Mouse (Mus musculus): ENCODE results near the gene Slpi. TPM values are rescaled to one million over a fixed set of nuclear protein-coding genes. Genes with fewer than 3 reads are reported as not detected.

Slpi gene
- total and polyA plus RNA-seq, 3 experiments = not detected

GRCm38 (mm10) chr2:164414167-164414566, 25.3 kb upstream of the Slpi start:
- no peaks in the 10 kb centered on the region for H3K36me3 ChIP-seq (ENCODE audit: control insufficient read depth in 1 of 2, insufficient read depth in 2 of 2, low read length in 2 of 2)
- no peak overlapping the region for H3K27ac ChIP-seq (ENCODE audit: control insufficient read depth, low read depth, low read length)
- no peaks in the 10 kb centered on the region for H3K9me3 ChIP-seq (replicated peaks; ENCODE audit: insufficient read depth, low read length)
- DNase-seq (ENCODE audit: low read depth, low spot score) = no peak
- peaks cover 0 to under 1% of the 10 kb centered on the region in 2 experiments; a peak in 1 of 4 replicates for H3K4me1 ChIP-seq (ENCODE audit: control insufficient read depth in 1 of 2, insufficient read depth in 2 of 2, low read length in 2 of 2)
- no peak overlapping the region for H3K9ac ChIP-seq (ENCODE audit: control insufficient read depth, low read depth, low read length, poor library complexity, severe bottlenecking)
- TF ChIP-seq TBP (IDR thresholded peaks at IDR 0.05; ENCODE audit: low read depth, low read length) (no peak), TAL1 (IDR thresholded peaks at IDR 0.05; ENCODE audit: low read length) (no peak), UBTF (IDR thresholded peaks at IDR 0.05; ENCODE audit: borderline replicate concordance, insufficient read depth, low read depth, low read length) (no peak), MAZ (IDR thresholded peaks at IDR 0.05; ENCODE audit: low read depth, low read length) (no peak), USF2 (IDR thresholded peaks at IDR 0.05; ENCODE audit: borderline replicate concordance in 1 of 2, insufficient read depth in 1 of 2, low read depth in 1 of 2, low read length in 2 of 2) (no peak), CHD1 (IDR thresholded peaks at IDR 0.05; ENCODE audit: low read depth, low read length) (no peak), EP300 (IDR thresholded peaks at IDR 0.05; ENCODE audit: low read depth in 1 of 2, low read length in 2 of 2) (no peak), POLR2AphosphoS5 (IDR thresholded peaks at IDR 0.05; ENCODE audit: borderline replicate concordance, low read depth, low read length) (no peak), MAFK (IDR thresholded peaks at IDR 0.05; ENCODE audit: borderline replicate concordance, low read depth, low read length) (no peak), ELF1 (IDR thresholded peaks at IDR 0.05; ENCODE audit: low read depth, low read length) (no peak)
- H3K4me3 ChIP-seq (ENCODE audit: control insufficient read depth in 1 of 2, insufficient read depth in 1 of 2, low read depth in 2 of 2, low read length in 2 of 2) = no peak overlapping the region
- H3K79me2 ChIP-seq (ENCODE audit: control insufficient read depth, insufficient read depth, low read length, poor library complexity) = no peaks in the 10 kb centered on the region
- no peaks in the 10 kb centered on the region; a peak in 1 of 4 replicates for H3K27me3 ChIP-seq (ENCODE audit: control insufficient read depth in 1 of 2, insufficient read depth in 2 of 2, low read length in 2 of 2)

GRCm38 (mm10) chr2:164407708-164408107, 18.8 kb upstream of the Slpi start:
- Histone ChIP-seq H3K4me1 (ENCODE audit: control insufficient read depth in 1 of 2, insufficient read depth in 2 of 2, low read length in 2 of 2) (peaks cover 0 to 11% of the 10 kb centered on the region in 2 experiments; a peak in 3 of 4 replicates), H3K9ac (ENCODE audit: control insufficient read depth, low read depth, low read length, poor library complexity, severe bottlenecking) (no peak overlapping the region), H3K79me2 (ENCODE audit: control insufficient read depth, insufficient read depth, low read length, poor library complexity) (no peaks in the 10 kb centered on the region), H3K4me3 (ENCODE audit: control insufficient read depth in 1 of 2, insufficient read depth in 1 of 2, low read depth in 2 of 2, low read length in 2 of 2) (peak overlapping the region; percentile 24 to 57; a peak in 2 of 4 replicates), H3K9me3 (replicated peaks; ENCODE audit: insufficient read depth, low read length) (no peaks in the 10 kb centered on the region), H3K27me3 (ENCODE audit: control insufficient read depth in 1 of 2, insufficient read depth in 2 of 2, low read length in 2 of 2) (peaks cover 0 to 3% of the 10 kb centered on the region in 2 experiments; a peak in 2 of 4 replicates), H3K27ac (ENCODE audit: control insufficient read depth, low read depth, low read length) (no peak overlapping the region), H3K36me3 (ENCODE audit: control insufficient read depth in 1 of 2, insufficient read depth in 2 of 2, low read length in 2 of 2) (peaks cover 0 to 3% of the 10 kb centered on the region in 2 experiments; a peak in 1 of 4 replicates)
- TF ChIP-seq ELF1 (IDR thresholded peaks at IDR 0.05; ENCODE audit: low read depth, low read length) (0 out of 2 replicates have a peak, but pooled peaks have one; percentile 14), CTCF (IDR thresholded peaks at IDR 0.05 in 2 of 3, conservative IDR thresholded peaks at IDR 0.05 in 1 of 3; ENCODE audit: control insufficient read depth in 1 of 3, insufficient read depth in 1 of 3, low read depth in 2 of 3, low read length in 3 of 3, poor library complexity in 1 of 3, severe bottlenecking in 1 of 3) (peak; percentile 75 to 97 (median 82)), ZC3H11A (IDR thresholded peaks at IDR 0.05; ENCODE audit: low read depth, low read length) (0 out of 2 replicates have a peak, but pooled peaks have one; percentile 11), MYB (IDR thresholded peaks at IDR 0.05; ENCODE audit: low read depth, low read length) (no peak), SMC3 (IDR thresholded peaks at IDR 0.05; ENCODE audit: low read depth, low read length) (peak; percentile 55), RAD21 (IDR thresholded peaks at IDR 0.05; ENCODE audit: low read depth, low read length) (peak; percentile 59), ZNF384 (IDR thresholded peaks at IDR 0.05; ENCODE audit: low read depth, low read length) (no peak)
- DNase-seq (ENCODE audit: low read depth, low spot score) = peak; percentile 60

Data from MEL (cell line).